Mouse (Mus musculus) thymus, postnatal 25 days (tissue): ENCODE results near the gene Myl9.
"Not testable (repeated sequence)": the region's sequence is repeated elsewhere in the genome, so short reads cannot be mapped to it uniquely, and the experiment has no call there.

Source experiments
- DNase-seq: peaks from one replicate; pipeline ENCODE4 v3.0.0; 2022

Gene Myl9

DNA sequence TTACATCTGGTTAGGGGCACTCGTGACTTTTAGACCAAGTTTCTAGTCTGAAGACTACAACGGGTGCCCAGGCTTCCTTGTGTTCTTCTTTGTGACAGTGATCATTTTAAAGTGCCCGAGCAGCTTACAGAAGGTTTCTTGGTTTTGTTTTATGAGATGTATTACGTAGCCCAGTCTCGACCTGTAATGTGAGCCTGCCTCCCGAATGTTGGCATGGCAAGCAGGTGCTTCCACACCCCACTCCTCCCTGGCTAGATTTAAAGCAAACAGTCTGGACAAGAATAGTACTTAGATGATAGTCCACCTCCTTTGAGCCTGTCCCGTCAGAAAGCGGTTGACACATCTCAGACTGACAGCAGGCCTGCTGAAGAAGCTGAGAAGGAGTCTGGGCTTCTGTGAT is 9.6 kb upstream of the Myl9 start:
- no peak for DNase-seq

DNA sequence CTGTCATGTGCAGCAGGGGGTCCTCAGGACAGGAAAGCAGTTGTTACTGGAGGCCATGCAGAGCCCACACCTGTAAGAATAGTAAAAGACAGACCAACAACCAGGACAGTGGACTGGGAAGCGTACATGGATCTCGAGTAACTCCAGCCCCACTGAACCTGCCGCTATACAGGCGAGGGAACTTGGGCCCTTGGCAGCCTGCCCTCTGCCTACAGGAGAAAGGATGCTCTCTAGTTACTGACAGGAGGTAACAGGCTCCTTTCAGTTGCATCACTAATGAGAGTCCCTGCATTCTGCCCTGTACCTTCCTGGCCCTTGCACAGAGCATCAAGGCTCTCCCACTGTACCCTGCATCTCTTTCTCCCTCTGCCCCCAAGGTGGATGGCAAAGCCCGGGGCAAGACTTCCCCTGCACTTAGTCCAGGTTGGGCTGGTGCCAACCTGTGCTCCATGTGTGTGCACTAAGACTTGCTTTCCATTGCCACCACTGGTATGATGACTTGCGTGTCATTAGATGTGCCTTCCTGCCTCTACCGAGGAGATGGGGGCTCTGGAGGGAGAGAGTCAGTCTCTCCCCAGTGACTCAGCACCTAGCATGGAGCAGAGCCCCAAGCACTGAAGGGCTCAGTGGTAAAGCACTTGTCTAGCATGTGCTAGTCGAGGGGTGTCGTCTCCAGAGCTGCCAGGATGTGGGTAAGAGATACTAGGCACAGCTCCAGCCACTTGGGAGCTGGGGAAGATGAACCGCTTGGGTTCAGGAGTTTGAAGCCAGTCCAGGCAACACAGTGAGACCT is 8.8 kb upstream of the Myl9 start:
- no peak for DNase-seq

DNA sequence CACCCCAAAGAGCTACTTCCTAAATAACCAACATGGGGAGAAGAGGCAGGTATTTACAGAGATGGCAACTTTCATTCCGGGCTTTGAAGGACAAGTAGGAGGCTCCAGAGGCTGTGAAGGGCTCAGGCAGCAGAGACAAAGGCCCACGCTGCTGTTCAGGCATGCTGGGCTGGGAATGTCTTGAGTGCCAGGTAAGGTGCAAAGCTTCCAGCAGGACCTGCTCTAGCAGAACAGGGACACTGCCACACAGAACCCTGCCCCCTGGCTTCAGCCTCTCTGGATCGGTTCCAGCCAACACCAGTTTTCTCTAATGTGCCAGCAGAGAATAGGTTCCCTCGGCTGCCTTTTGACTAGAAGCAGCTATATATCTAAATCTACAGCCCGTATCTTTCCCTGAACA is 8.1 kb upstream of the Myl9 start:
- no peak for DNase-seq

- no peak for DNase-seq
These were observed 5.9 kb upstream of the Myl9 start for GRCm38 (mm10) chr2:156769274-156769673.

- no peak for DNase-seq
These were observed 1.8 kb upstream of the Myl9 start for GRCm38 (mm10) chr2:156773470-156773869.

- DNase-seq, result no peak
These were observed 1.0 kb upstream of the Myl9 start for GRCm38 (mm10) chr2:156774035-156774737.

DNA sequence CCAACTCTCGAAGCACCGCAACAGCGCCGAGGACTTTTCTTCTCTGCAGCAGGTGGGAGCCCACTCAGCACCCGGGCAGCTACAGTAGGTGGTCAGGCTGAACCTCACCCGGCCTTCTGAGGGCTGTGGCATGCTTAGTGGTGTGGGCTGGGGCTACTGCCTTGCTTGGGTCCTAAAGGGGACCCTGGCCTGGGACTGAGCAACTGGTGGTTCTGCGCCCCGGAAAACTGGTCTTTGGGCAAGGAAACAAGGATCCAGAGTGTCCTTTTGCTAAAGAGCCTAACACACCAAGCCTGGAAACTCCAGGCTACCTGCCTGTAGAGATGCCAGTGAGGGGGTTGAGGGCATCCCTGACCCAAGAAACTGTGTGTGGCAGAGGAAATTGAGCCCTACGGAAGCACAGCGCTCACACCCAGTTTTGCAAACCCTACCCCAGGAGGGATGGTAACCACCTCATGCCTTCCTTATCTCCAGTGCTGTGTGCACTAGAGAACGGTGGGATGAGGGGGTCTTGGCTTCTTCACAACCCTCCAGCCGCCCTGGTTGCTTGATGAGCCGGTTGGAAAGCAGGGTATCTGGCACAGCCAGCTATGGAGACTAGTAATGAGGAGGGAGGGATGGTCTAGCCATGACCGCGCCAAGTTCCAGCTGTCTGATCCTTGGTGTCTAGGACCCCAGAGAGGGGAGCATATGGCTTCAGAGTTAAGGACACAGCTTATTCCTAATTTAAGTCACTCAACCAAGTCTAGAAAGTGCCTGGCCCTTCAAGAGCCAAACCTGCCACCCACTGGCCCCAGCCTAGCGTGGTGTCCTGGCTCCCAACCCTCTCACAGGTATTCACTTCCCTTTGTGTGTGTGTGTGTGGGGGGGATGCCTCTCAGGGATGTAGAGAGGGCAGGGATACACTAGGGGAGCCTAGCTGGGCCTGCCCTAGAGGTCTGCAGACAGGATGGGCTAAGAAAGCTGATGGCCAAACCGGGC is 525 bp downstream of the Myl9 start:
- no peak for DNase-seq

DNA sequence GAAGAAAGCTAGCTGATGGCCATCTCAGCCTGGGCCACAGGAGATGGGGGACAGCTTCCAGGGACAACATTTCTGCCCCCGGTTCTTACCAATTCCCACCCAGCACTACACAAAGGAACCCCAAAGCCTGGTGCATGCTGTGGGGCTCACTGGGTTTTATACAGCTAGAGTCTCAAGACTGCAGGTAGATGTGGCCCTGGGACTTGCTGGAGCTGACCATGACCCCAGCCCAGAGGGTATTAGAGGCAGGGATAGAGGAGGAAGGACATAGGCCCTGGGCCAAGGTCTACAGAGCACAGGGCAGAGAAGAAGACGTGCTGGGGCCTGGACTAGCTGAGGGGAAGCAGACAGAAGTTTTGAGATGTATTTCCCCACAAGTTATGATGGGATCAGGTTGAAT is 1.7 kb downstream of the Myl9 start:
- no peak for DNase-seq

- no peak for DNase-seq
These were observed 2.2 kb downstream of the Myl9 start for GRCm38 (mm10) chr2:156777326-156778004.

GRCm38 (mm10) chr2:156778571-156778970 is 3.4 kb downstream of the Myl9 start:
- DNase-seq, result no peak

DNA sequence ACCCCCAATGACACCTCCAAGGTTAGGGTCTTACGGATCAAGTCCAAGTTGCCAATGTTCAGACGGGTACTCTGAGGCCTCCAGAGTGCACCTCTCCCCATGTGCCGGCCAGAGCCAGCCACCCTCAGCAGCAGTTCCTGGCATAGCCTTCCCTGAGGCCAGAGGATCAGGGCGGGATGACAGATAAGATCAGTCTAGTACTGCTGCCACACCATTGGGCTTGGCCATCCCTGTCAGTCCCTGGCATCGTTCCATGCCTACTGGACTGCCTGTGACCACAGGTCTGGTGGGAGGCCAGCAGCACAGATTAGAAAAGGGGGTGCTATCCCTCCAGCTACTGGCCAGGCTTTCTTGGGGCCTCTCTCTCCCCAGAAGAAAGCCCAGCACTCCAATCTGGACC is 3.8 kb downstream of the Myl9 start:
- DNase-seq, result no peak

- DNase-seq, result no peak
These were observed 4.3 kb downstream of the Myl9 start for GRCm38 (mm10) chr2:156779488-156779887.

GRCm38 (mm10) chr2:156780129-156780528 is 4.9 kb downstream of the Myl9 start:
- no peak for DNase-seq

DNA sequence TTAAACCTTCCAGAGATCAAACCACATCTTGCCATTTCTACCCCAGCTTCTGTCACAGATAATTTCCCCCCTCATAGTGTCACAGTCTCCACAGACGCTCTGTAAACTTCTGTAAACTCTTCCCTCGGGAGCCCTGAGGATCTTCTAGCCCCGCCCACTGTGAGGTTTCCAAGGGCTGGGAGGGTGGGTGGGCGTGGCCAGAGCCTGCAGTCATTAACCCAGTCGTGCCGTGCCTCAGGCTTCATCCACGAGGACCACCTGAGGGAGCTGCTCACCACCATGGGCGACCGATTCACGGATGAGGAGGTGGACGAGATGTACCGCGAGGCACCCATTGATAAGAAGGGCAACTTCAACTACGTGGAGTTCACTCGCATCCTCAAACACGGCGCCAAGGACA is 5.5 kb downstream of the Myl9 start:
- no peak for DNase-seq

DNA sequence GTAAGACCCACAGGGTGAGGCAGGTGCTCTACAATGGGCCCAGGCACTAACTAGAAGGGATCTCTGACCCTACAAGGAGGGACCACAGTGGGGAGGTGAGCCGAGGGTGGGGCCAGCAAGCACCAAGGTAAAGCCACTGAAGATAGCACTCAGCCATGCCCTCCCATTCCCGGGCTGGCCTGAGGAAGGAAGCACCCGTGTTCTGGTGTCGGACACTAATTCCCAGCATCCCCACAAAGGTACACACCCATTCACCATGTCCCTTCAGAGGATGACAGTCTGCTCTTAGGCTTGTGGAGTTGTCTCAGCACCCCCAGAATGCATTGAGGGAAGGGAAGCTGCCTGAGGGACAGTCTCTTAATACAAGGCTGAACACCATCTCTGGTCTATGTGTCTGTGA is 6.1 kb downstream of the Myl9 start:
- DNase-seq, result no peak

GRCm38 (mm10) chr2:156781836-156782480 is 6.7 kb downstream of the Myl9 start:
- DNase-seq, result no peak

- no peak for DNase-seq
These were observed 7.5 kb downstream of the Myl9 start for GRCm38 (mm10) chr2:156782481-156783348.

- DNase-seq, result no peak
These were observed 8.1 kb downstream of the Myl9 start for GRCm38 (mm10) chr2:156783349-156783728.

GRCm38 (mm10) chr2:156784016-156784585 is 8.9 kb downstream of the Myl9 start:
- no peak for DNase-seq

DNA sequence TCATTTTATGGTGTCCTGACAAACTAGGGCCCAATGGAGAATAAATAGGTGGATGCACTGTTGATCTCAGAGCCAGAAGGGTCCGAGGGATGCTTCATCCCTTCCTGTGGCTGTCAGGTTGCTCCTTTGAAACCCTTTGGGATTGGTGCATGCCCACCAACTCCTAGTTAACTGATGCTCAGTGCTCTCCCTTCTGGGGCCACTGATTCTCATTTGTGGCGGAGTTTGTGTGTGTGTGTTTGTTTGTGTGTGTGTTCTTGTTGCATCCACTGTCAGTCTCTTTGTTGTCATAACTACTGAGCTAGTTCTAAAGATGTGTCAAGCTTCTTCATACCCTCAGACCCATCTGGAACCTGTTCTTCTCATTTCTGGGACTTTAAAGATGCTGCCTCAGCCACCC is 9.7 kb downstream of the Myl9 start:
- no peak for DNase-seq

- not testable (repeated sequence) for DNase-seq
These were observed 11.1 kb downstream of the Myl9 start for GRCm38 (mm10) chr2:156786369-156786768.
